Mouse (Mus musculus) heart, postnatal 14 days (tissue): Measurements from ENCODE around the gene Klkb1. TPM values are rescaled to one million over a fixed set of nuclear protein-coding genes. Genes with fewer than 3 reads are reported as not detected.

ENCODE experiments used
- DNase-seq, 2 experiments: peaks; one replicate each; pipeline ENCODE4 v3.0.0; 2021 to 2022
- intact Hi-C: fragments of 180-260 bp; cut with DNase I; formaldehyde crosslinking; loops from one replicate; pipeline ENCODE4 v1.15.1; 2025
- total RNA-seq, 2 experiments: library from RNA; stranded (reverse); gene quantifications; 2 replicates each; pipeline ENCODE4 v1.2.3; 2021

The Klkb1 gene
- total RNA-seq, 2 experiments from 2014 or later, result not detected

DNA sequence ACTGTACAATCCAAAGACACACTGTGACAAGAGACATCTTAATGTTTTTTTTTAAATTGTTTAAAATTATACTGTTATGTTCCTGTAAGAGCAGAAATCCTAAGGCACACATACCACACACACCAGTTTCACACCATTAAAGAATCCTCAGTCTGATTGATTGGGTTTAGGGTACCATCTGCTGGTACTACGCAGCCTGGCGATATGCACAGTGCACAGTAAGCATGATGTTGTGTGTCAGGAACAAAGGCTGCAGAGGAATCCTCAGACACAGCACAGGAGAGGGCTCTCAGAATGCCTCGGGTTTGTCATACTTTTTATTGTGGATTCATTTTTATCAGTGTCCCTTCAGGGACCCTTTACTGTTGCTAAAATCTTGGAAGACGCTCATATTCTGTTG is 20.3 kb downstream of the Klkb1 start:
- no peak for DNase-seq
- intact Hi-C loops, result no loop called here

- DNase-seq, result no peak
- intact Hi-C loops, result no loop called here
Measured at GRCm38 (mm10) chr8:45269056-45269455, 25.6 kb downstream of the Klkb1 start.

- intact Hi-C loops, result no loop called here
- no peak for DNase-seq
Measured at GRCm38 (mm10) chr8:45268485-45268884, 26.2 kb downstream of the Klkb1 start.

GRCm38 (mm10) chr8:45267611-45268391 is 26.9 kb downstream of the Klkb1 start:
- intact Hi-C loops, result no loop called here
- peak; percentile 46 to 49 for DNase-seq

DNA sequence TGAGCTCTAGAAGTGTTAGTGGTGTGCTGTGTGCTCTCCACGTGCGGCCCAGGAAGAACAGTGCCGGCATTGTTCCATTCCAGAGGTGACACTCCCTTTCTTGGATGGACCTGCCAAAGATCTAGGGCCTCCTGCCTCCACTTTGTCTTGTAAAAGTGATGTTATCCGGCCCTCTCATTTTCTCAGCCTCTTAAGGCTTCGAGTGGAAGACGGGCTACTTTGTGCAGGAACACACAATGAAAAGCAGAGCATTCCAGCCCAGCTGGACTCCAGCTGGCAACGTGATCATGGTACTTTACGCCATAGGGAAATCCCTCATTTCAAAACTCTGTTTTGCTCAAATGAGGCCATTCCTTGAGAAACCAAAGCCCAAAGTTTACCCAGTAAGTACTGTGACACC is 27.7 kb downstream of the Klkb1 start:
- peak; percentile 7 to 24 for DNase-seq
- intact Hi-C loops, result no loop called here

DNA sequence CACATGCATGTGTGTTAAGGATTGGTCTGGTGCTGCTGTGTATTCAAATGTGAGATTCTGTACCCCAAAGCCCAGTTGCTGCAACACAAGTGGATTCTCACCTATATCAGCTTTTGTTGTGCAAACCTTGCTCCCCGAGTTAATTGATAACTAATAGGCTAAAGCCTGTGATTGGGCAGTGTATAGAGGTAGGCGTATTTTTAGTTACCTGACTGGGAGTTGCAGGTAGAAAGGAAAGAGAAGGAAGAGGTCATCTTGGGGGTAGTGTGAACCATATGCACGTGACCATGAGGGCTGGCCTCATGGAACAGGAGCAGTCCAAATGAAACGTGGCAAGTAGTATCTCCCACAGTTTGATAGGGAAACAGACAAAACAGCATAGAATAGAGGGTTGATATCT is 29.7 kb downstream of the Klkb1 start:
- no peak for DNase-seq
- intact Hi-C loops, result no loop called here

- intact Hi-C loops, result no loop called here
- DNase-seq, result no peak
Measured at GRCm38 (mm10) chr8:45262851-45263250, 31.8 kb downstream of the Klkb1 start.

GRCm38 (mm10) chr8:45261920-45262319 is 32.7 kb downstream of the Klkb1 start, which contains the start of gene F11:
TSS of gene F11 (minus strand) at chr8:45262031.
- DNase-seq, result no peak

DNA sequence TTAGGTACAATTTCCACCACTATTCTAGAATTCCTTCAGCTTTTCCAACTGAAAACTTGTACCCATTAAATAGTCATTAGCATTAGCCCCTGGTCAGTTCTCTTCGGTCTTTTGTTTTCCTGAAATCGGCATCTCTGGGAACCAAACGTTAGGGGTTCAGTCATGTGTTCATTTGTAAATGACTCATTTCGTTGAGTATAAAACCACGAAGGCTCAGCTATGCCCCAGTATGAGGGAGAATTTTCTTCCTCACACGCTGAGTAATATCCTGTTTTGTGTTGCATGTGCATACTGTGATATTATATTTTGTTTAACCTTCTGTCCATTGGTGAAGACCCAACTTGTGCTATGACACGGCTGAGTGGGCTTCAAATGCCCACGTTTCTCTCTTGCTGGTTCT is 36.2 kb downstream of the Klkb1 start:
- intact Hi-C loops, result no loop called here
- no peak for DNase-seq

More at GRCm38 (mm10) chr8:45261920-45262319, 32.7 kb downstream of the Klkb1 start, which contains the start of gene F11:
- intact Hi-C loops, result no loop called here

DNA sequence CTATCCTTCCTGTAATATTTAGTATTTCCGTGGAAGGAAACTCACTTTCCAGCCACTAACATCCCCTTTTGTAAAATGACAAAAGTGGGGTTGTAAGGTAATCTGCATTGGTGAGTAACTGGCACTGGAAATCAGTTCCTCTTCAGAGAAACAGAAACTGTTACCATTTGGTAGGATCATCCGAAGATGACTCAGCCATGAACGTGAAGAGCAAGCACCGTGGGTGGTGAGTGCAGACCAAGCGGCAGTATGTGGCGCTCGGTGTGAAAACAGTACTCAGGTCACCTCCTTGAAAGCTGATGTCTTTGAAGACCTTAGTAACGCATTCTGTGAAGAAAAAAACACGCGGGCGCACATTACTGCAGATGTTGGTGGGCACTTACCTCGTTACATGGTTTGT is 39.6 kb downstream of the Klkb1 start:
- no peak for DNase-seq
- intact Hi-C loops, result no loop called here

- intact Hi-C loops, result no loop called here
- DNase-seq, result no peak
Measured at GRCm38 (mm10) chr8:45254194-45254842, 40.3 kb downstream of the Klkb1 start.

DNA sequence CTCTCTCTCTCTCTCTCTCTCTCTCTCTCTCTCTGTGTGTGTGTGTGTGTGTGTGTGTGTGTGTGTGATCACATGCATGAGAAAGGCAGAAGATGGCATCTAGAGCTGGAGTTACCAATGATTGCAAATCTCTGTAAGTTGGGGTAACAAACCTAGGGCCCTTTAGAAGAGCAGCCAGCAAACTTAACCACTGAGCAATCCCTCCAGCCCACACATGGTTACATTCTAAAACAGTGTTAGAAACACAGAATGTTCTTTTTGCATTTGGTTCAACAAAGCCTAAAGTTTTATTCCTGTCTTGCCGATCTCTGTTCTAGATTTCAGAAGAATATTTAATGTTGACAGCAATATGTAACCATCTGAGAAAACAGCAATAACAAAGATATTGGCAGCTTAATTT is 41.1 kb downstream of the Klkb1 start:
- intact Hi-C loops, result no loop called here
- DNase-seq, result no peak

- intact Hi-C loops, result no loop called here
- DNase-seq, result no peak
Measured at GRCm38 (mm10) chr8:45253111-45253510, 41.5 kb downstream of the Klkb1 start.

DNA sequence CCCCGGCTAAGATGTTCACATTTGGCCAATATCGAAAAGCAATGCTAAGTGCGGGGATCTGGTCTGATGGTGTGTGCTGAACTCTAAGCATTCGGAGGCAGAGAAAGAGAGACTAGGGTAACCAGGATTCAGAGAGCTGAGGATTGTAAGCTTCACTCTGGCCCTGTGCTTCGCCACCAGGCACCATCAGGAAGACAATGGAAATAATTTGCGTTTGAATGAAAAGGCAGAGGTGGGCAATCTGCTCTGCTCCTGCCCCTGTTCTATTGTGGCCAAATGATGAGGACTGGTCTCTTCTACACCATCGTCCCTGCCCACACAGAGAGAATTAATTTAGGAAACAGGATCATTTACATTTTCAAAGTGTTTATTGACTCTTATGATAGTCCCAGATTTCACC is 48.4 kb downstream of the Klkb1 start:
- intact Hi-C loops, result no loop called here
- no peak for DNase-seq

DNA sequence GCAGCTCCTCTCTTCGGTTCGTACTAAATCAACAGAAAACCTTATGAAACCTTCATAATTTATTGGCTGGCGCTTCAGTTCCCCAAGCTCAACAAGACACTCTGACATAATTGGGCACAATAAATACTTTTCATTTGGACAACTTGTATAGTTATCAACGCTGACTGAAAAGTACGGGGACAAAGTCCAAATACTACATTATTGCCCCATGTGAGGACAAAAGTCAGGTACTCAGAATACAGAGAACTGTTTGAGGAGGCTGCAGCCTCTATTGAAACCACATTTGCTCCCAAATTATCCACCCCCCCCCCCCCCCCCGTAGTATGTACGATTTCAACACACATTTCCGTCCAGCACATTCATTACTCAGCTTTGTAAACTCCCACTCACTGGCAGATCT is 55.3 kb downstream of the Klkb1 start:
- DNase-seq, result no peak
- intact Hi-C loops, result no loop called here

GRCm38 (mm10) chr8:45238282-45238681 is 56.4 kb downstream of the Klkb1 start:
- peak in 1 of 2 experiments; percentile 40 for DNase-seq
- intact Hi-C loops, result loop anchor here (1.0 kb wide), 1 partner anchor 170 kb away; no protein-coding TSS in a partner anchor

GRCm38 (mm10) chr8:45236164-45236912 is 58.3 kb downstream of the Klkb1 start:
- peak; percentile 49 to 66 for DNase-seq
- intact Hi-C loops, result no loop called here

DNA sequence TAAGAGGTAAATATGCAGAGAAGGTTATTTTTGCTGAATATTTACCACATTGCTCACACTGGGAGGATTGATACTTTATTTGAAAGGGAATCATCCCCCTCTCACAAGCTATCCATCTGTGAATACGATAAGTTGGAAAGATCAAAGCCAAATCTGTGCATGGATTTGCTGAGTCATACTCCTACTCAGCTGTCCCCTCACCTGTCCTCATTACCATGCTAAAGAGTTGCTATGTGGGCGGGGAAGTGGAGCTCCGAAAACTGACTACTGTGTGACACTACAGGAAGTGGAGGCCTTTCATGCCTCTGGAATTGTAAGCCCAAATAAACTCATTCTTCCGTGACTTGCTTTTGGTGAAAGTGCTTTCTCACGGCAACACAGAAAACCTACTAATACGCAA is 59.4 kb downstream of the Klkb1 start:
- DNase-seq, result no peak
- intact Hi-C loops, result no loop called here

GRCm38 (mm10) chr8:45233256-45233655 is 61.4 kb downstream of the Klkb1 start:
- DNase-seq, result no peak
- intact Hi-C loops, result no loop called here
